Mouse (Mus musculus): ENCODE measurements around the gene Tmem40. TPM values are rescaled to one million over a fixed set of nuclear protein-coding genes. Genes with fewer than 3 reads are reported as not detected.
A peak's percentile ranks its signal among the peaks of the same experiment; 100 is the strongest.

Gene Tmem40
- total and polyA plus RNA-seq, 2 experiments, result not detected

- WGBS, result 68% methylated on average over 10 of the region's 10 CpGs
- Histone ChIP-seq H3K4me3 (ENCODE audit: insufficient read depth, low read depth, low read length) (no peak overlapping the region), H3K36me3 (ENCODE audit: control insufficient read depth, insufficient read depth, low read length) (peaks cover 23% of the 10 kb centered on the region), H3K27ac (replicated peaks; ENCODE audit: insufficient read depth, low read depth, low read length) (no peak overlapping the region), H3K79me2 (ENCODE audit: control insufficient read depth, insufficient read depth, low read length) (peaks cover 8% of the 10 kb centered on the region; the same call in 1 of the 2 replicates), H3K27me3 (ENCODE audit: control insufficient read depth, insufficient read depth, low read length) (no peaks in the 10 kb centered on the region), H3K4me1 (ENCODE audit: control insufficient read depth, insufficient read depth, low read length) (peaks cover 9% of the 10 kb centered on the region), H3K9ac (ENCODE audit: low read depth, low read length) (no peak overlapping the region)
- TF ChIP-seq POLR2A (IDR thresholded peaks at IDR 0.05; ENCODE audit: extremely low read depth, insufficient read depth, low read length), result no peak
- no peak for TF ChIP-seq CTCF (IDR thresholded peaks at IDR 0.05; ENCODE audit: low read depth, low read length)
- DNase-seq (ENCODE audit: extremely low read depth, low read depth, low spot score), result no peak
These were observed 42.4 kb upstream of the Tmem40 start for GRCm38 (mm10) chr6:115804432-115805192.

- peaks cover 9% of the 10 kb centered on the region for H3K4me1 ChIP-seq (ENCODE audit: control insufficient read depth, insufficient read depth, low read length)
- no peak overlapping the region for H3K9ac ChIP-seq (ENCODE audit: low read depth, low read length)
- peaks cover 23% of the 10 kb centered on the region for H3K36me3 ChIP-seq (ENCODE audit: control insufficient read depth, insufficient read depth, low read length)
- no peaks in the 10 kb centered on the region for H3K27me3 ChIP-seq (ENCODE audit: control insufficient read depth, insufficient read depth, low read length)
- WGBS, result 59% methylated on average over 16 of the region's 16 CpGs
- TF ChIP-seq CTCF (IDR thresholded peaks at IDR 0.05; ENCODE audit: low read depth, low read length), result peak; percentile 68
- TF ChIP-seq POLR2A (IDR thresholded peaks at IDR 0.05; ENCODE audit: extremely low read depth, insufficient read depth, low read length), result no peak
- H3K27ac ChIP-seq (replicated peaks; ENCODE audit: insufficient read depth, low read depth, low read length), result no peak overlapping the region
- peaks cover 8% of the 10 kb centered on the region; the same call in 1 of the 2 replicates for H3K79me2 ChIP-seq (ENCODE audit: control insufficient read depth, insufficient read depth, low read length)
- peak; percentile 40 for DNase-seq (ENCODE audit: extremely low read depth, low read depth, low spot score)
- no peak overlapping the region for H3K4me3 ChIP-seq (ENCODE audit: insufficient read depth, low read depth, low read length)
These were observed 41.6 kb upstream of the Tmem40 start for GRCm38 (mm10) chr6:115803541-115804382.

- no peak overlapping the region for H3K9ac ChIP-seq (ENCODE audit: low read depth, low read length)
- TF ChIP-seq CTCF (IDR thresholded peaks at IDR 0.05; ENCODE audit: low read depth, low read length), result no peak
- no peak for TF ChIP-seq POLR2A (IDR thresholded peaks at IDR 0.05; ENCODE audit: extremely low read depth, insufficient read depth, low read length)
- H3K4me1 ChIP-seq (ENCODE audit: control insufficient read depth, insufficient read depth, low read length), result peaks cover 4% of the 10 kb centered on the region
- H3K27me3 ChIP-seq (ENCODE audit: control insufficient read depth, insufficient read depth, low read length), result no peaks in the 10 kb centered on the region
- WGBS, result 79% methylated on average over 3 of the region's 3 CpGs
- no peak overlapping the region for H3K27ac ChIP-seq (replicated peaks; ENCODE audit: insufficient read depth, low read depth, low read length)
- H3K4me3 ChIP-seq (ENCODE audit: insufficient read depth, low read depth, low read length), result no peak overlapping the region
- H3K79me2 ChIP-seq (ENCODE audit: control insufficient read depth, insufficient read depth, low read length), result no peaks in the 10 kb centered on the region
- H3K36me3 ChIP-seq (ENCODE audit: control insufficient read depth, insufficient read depth, low read length), result peaks cover 23% of the 10 kb centered on the region
- DNase-seq (ENCODE audit: extremely low read depth, low read depth, low spot score), result no peak
These were observed 39.6 kb upstream of the Tmem40 start for GRCm38 (mm10) chr6:115801811-115802210.

- Histone ChIP-seq H3K27me3 (ENCODE audit: control insufficient read depth, insufficient read depth, low read length) (no peaks in the 10 kb centered on the region), H3K27ac (replicated peaks; ENCODE audit: insufficient read depth, low read depth, low read length) (no peak overlapping the region), H3K36me3 (ENCODE audit: control insufficient read depth, insufficient read depth, low read length) (no peaks in the 10 kb centered on the region), H3K79me2 (ENCODE audit: control insufficient read depth, insufficient read depth, low read length) (no peaks in the 10 kb centered on the region), H3K9ac (ENCODE audit: low read depth, low read length) (no peak overlapping the region), H3K4me1 (ENCODE audit: control insufficient read depth, insufficient read depth, low read length) (no peaks in the 10 kb centered on the region), H3K4me3 (ENCODE audit: insufficient read depth, low read depth, low read length) (no peak overlapping the region)
- WGBS, result 89% methylated on average over 21 of the region's 21 CpGs
- DNase-seq (ENCODE audit: extremely low read depth, low read depth, low spot score), result no peak
- TF ChIP-seq CTCF (IDR thresholded peaks at IDR 0.05; ENCODE audit: low read depth, low read length) (no peak), POLR2A (IDR thresholded peaks at IDR 0.05; ENCODE audit: extremely low read depth, insufficient read depth, low read length) (no peak)
These were observed 30.5 kb upstream of the Tmem40 start for GRCm38 (mm10) chr6:115792691-115793215.

- Histone ChIP-seq H3K27me3 (ENCODE audit: control insufficient read depth, insufficient read depth, low read length) (no peaks in the 10 kb centered on the region), H3K9ac (ENCODE audit: low read depth, low read length) (no peak overlapping the region), H3K4me1 (ENCODE audit: control insufficient read depth, insufficient read depth, low read length) (no peaks in the 10 kb centered on the region), H3K4me3 (ENCODE audit: insufficient read depth, low read depth, low read length) (no peak overlapping the region), H3K79me2 (ENCODE audit: control insufficient read depth, insufficient read depth, low read length) (no peaks in the 10 kb centered on the region), H3K36me3 (ENCODE audit: control insufficient read depth, insufficient read depth, low read length) (no peaks in the 10 kb centered on the region), H3K27ac (replicated peaks; ENCODE audit: insufficient read depth, low read depth, low read length) (no peak overlapping the region)
- TF ChIP-seq CTCF (IDR thresholded peaks at IDR 0.05; ENCODE audit: low read depth, low read length) (no peak), POLR2A (IDR thresholded peaks at IDR 0.05; ENCODE audit: extremely low read depth, insufficient read depth, low read length) (no peak)
- DNase-seq (ENCODE audit: extremely low read depth, low read depth, low spot score), result peak; percentile 23
- WGBS, result 87% methylated on average over 34 of the region's 34 CpGs
These were observed 29.9 kb upstream of the Tmem40 start for GRCm38 (mm10) chr6:115791842-115792686.
